Mouse (Mus musculus): Measurements from ENCODE around the gene Zfp945. TPM values are rescaled to one million over a fixed set of nuclear protein-coding genes. Genes with fewer than 3 reads are reported as not detected.
A peak's percentile ranks its signal among the peaks of the same experiment; 100 is the strongest.
"Not testable (repeated sequence)": the region's sequence is repeated elsewhere in the genome, so short reads cannot be mapped to it uniquely, and the experiment has no call there.

Gene Zfp945
- 13.2 and 13.8 TPM in 2 replicates for polyA plus RNA-seq (2015; fragmentation: Nextera tagmentation; extraction: Ambion mirVana)

- no peaks in the 10 kb centered on the region for H3K9me3 ChIP-seq (replicated peaks)
- no peaks in the 10 kb centered on the region for H3K27me3 ChIP-seq
- H3K36me3 ChIP-seq, result peaks cover 16% of the 10 kb centered on the region
- H3K4me3 ChIP-seq, result peak within 1 kb of the TSS; percentile 90
- H3K27ac ChIP-seq, result peak within 1 kb of the TSS; percentile 95
- under 1% methylated on average over 20 of the region's 20 CpGs for WGBS
- H3K9ac ChIP-seq, result peak within 1 kb of the TSS; percentile 78
- peak within 1 kb of the TSS; percentile 62 for H3K4me2 ChIP-seq
- H3K4me1 ChIP-seq (replicated peaks), result peaks cover 9% of the 10 kb centered on the region
- ATAC-seq (replicated peaks; ENCODE audit: insufficient number of reproducible peaks, insufficient read depth, low FRiP score, low read depth), result peak; percentile 88
These were observed at the start of gene Zfp945 for GRCm38 (mm10) chr17:22866845-22867481. Gene Zfp945, minus strand, starts transcription at chr17:22867134.

GRCm38 (mm10) chr17:22888302-22888701 is 21.4 kb upstream of the Zfp945 start:
- no peak overlapping the region for H3K9ac ChIP-seq
- no peaks in the 10 kb centered on the region for H3K4me1 ChIP-seq (replicated peaks)
- no peaks in the 10 kb centered on the region for H3K27me3 ChIP-seq
- H3K4me2 ChIP-seq, result no peak overlapping the region
- H3K36me3 ChIP-seq, result no peaks in the 10 kb centered on the region
- WGBS, result 63% methylated on average over 3 of the region's 3 CpGs
- no peak overlapping the region for H3K27ac ChIP-seq
- no peak overlapping the region for H3K4me3 ChIP-seq
- no peak for ATAC-seq (replicated peaks; ENCODE audit: insufficient number of reproducible peaks, insufficient read depth, low FRiP score, low read depth)
- no peaks in the 10 kb centered on the region for H3K9me3 ChIP-seq (replicated peaks)

- no peak for ATAC-seq (replicated peaks; ENCODE audit: insufficient number of reproducible peaks, insufficient read depth, low FRiP score, low read depth)
- no peaks in the 10 kb centered on the region for H3K4me1 ChIP-seq (replicated peaks)
- 49% methylated on average over 10 of the region's 10 CpGs for whole genome bisulfite sequencing
These were observed 17.2 kb upstream of the Zfp945 start for GRCm38 (mm10) chr17:22884059-22884698.

GRCm38 (mm10) chr17:22877427-22878307 is 10.7 kb upstream of the Zfp945 start:
- Histone ChIP-seq H3K9me3 (replicated peaks) (no peaks in the 10 kb centered on the region), H3K4me2 (no peak overlapping the region), H3K36me3 (no peaks in the 10 kb centered on the region), H3K4me1 (replicated peaks) (no peaks in the 10 kb centered on the region), H3K9ac (no peak overlapping the region), H3K4me3 (no peak overlapping the region), H3K27ac (no peak overlapping the region), H3K27me3 (no peaks in the 10 kb centered on the region)
- no peak for ATAC-seq (replicated peaks; ENCODE audit: insufficient number of reproducible peaks, insufficient read depth, low FRiP score, low read depth)
- 92% methylated on average over 10 of the region's 11 CpGs for WGBS

More at GRCm38 (mm10) chr17:22884059-22884698, 17.2 kb upstream of the Zfp945 start:
- Histone ChIP-seq H3K9me3 (replicated peaks) (no peaks in the 10 kb centered on the region), H3K36me3 (no peaks in the 10 kb centered on the region), H3K4me3 (no peak overlapping the region), H3K4me2 (no peak overlapping the region), H3K27me3 (no peaks in the 10 kb centered on the region), H3K27ac (no peak overlapping the region), H3K9ac (no peak overlapping the region)

- Histone ChIP-seq H3K27me3 (no peaks in the 10 kb centered on the region), H3K4me3 (no peak overlapping the region), H3K9ac (no peak overlapping the region), H3K4me2 (no peak overlapping the region), H3K27ac (no peak overlapping the region), H3K9me3 (replicated peaks) (no peaks in the 10 kb centered on the region), H3K36me3 (no peaks in the 10 kb centered on the region), H3K4me1 (replicated peaks) (no peaks in the 10 kb centered on the region)
- 82% methylated on average over 20 of the region's 20 CpGs for WGBS
- no peak for ATAC-seq (replicated peaks; ENCODE audit: insufficient number of reproducible peaks, insufficient read depth, low FRiP score, low read depth)
These were observed 9.4 kb upstream of the Zfp945 start for GRCm38 (mm10) chr17:22876316-22876715.

GRCm38 (mm10) chr17:22875549-22875948 is 8.6 kb upstream of the Zfp945 start:
- not testable (repeated sequence) for H3K9ac ChIP-seq; H3K4me3 ChIP-seq; H3K36me3 ChIP-seq; H3K4me2 ChIP-seq; H3K4me1 ChIP-seq (replicated peaks); H3K27me3 ChIP-seq; H3K27ac ChIP-seq; ATAC-seq (replicated peaks; ENCODE audit: insufficient number of reproducible peaks, insufficient read depth, low FRiP score, low read depth); H3K9me3 ChIP-seq (replicated peaks)
- WGBS, result 88% methylated on average over 4 of the region's 4 CpGs

GRCm38 (mm10) chr17:22866421-22866844 is 501 bp downstream of the Zfp945 start:
- H3K9me3 ChIP-seq (replicated peaks), result no peaks in the 10 kb centered on the region
- peak overlapping the region; percentile 78 for H3K9ac ChIP-seq
- peak overlapping the region; percentile 90 for H3K4me3 ChIP-seq
- peaks cover 19% of the 10 kb centered on the region for H3K36me3 ChIP-seq
- peaks cover 9% of the 10 kb centered on the region for H3K4me1 ChIP-seq (replicated peaks)
- ATAC-seq (replicated peaks; ENCODE audit: insufficient number of reproducible peaks, insufficient read depth, low FRiP score, low read depth), result peak; percentile 15; the same call in 1 of the 2 replicates
- no peaks in the 10 kb centered on the region for H3K27me3 ChIP-seq
- H3K4me2 ChIP-seq, result peak overlapping the region; percentile 62
- WGBS, result under 1% methylated on average over 10 of the region's 10 CpGs
- H3K27ac ChIP-seq, result peak overlapping the region; percentile 95

- Histone ChIP-seq H3K4me3 (no peak overlapping the region), H3K9me3 (replicated peaks) (no peaks in the 10 kb centered on the region), H3K4me2 (no peak overlapping the region), H3K9ac (no peak overlapping the region), H3K4me1 (replicated peaks) (no peaks in the 10 kb centered on the region), H3K36me3 (no peaks in the 10 kb centered on the region), H3K27ac (no peak overlapping the region), H3K27me3 (no peaks in the 10 kb centered on the region)
- 51% methylated on average over 4 of the region's 4 CpGs for WGBS
- ATAC-seq (replicated peaks; ENCODE audit: insufficient number of reproducible peaks, insufficient read depth, low FRiP score, low read depth), result no peak
These were observed 45.8 kb downstream of the Zfp945 start for GRCm38 (mm10) chr17:22821166-22821565.

- Histone ChIP-seq H3K27me3 (no peaks in the 10 kb centered on the region), H3K4me3 (peak overlapping the region; percentile 82), H3K36me3 (no peaks in the 10 kb centered on the region; the same call in 1 of the 2 replicates), H3K27ac (no peak overlapping the region), H3K4me1 (replicated peaks) (no peaks in the 10 kb centered on the region), H3K4me2 (peak overlapping the region; percentile 63), H3K9me3 (replicated peaks) (no peaks in the 10 kb centered on the region), H3K9ac (peak overlapping the region; percentile 85)
- ATAC-seq (replicated peaks; ENCODE audit: insufficient number of reproducible peaks, insufficient read depth, low FRiP score, low read depth), result no peak
- 62% methylated on average over 3 of the region's 3 CpGs for WGBS
These were observed 48.7 kb downstream of the Zfp945 start for GRCm38 (mm10) chr17:22818199-22818595.

- no peaks in the 10 kb centered on the region for H3K27me3 ChIP-seq
- H3K4me1 ChIP-seq (replicated peaks), result no peaks in the 10 kb centered on the region
- no peaks in the 10 kb centered on the region; the same call in 1 of the 2 replicates for H3K36me3 ChIP-seq
- no peaks in the 10 kb centered on the region for H3K9me3 ChIP-seq (replicated peaks)
- H3K4me3 ChIP-seq, result peak overlapping the region; percentile 82
- peak overlapping the region; percentile 63 for H3K4me2 ChIP-seq
- 2% methylated on average over 28 of the region's 28 CpGs for WGBS
- peak overlapping the region; percentile 85 for H3K9ac ChIP-seq
- H3K27ac ChIP-seq, result peak overlapping the region; percentile 88
- ATAC-seq (replicated peaks; ENCODE audit: insufficient number of reproducible peaks, insufficient read depth, low FRiP score, low read depth), result peak; percentile 73
These were observed 49.3 kb downstream of the Zfp945 start for GRCm38 (mm10) chr17:22817471-22818198.

All from heart, embryonic 15.5 days (tissue).